Mouse (Mus musculus) kidney, adult 8-10 months (tissue): Measurements from ENCODE around the gene Trim10.

ENCODE experiments used
- DNase-seq, 2 experiments: peaks; one replicate each; pipeline ENCODE4 v3.0.0; 2022

Gene Trim10

GRCm38 (mm10) chr17:36869284-36869954 is at the start of gene Trim10:
Gene Trim10 (plus strand): TSS chr17:36869574.
- no peak for DNase-seq

GRCm38 (mm10) chr17:36824005-36824404 is 45.4 kb upstream of the Trim10 start:
- peak; percentile 36 to 76 for DNase-seq

- no peak for DNase-seq
These were observed 43.8 kb upstream of the Trim10 start for GRCm38 (mm10) chr17:36825525-36825924.

- peak; percentile 87 to 90 for DNase-seq
These were observed 43.4 kb upstream of the Trim10 start for GRCm38 (mm10) chr17:36826002-36826401.

- DNase-seq = no peak
These were observed 40.9 kb upstream of the Trim10 start for GRCm38 (mm10) chr17:36828488-36828887.

- no peak for DNase-seq
These were observed 38.9 kb upstream of the Trim10 start for GRCm38 (mm10) chr17:36830470-36830869.

GRCm38 (mm10) chr17:36832694-36833093 is 36.7 kb upstream of the Trim10 start:
- no peak for DNase-seq

- DNase-seq = peak; percentile 58 to 66
These were observed 33.6 kb upstream of the Trim10 start for GRCm38 (mm10) chr17:36835591-36836426.

- peak; percentile 13 to 14 for DNase-seq
These were observed 33.0 kb upstream of the Trim10 start for GRCm38 (mm10) chr17:36836427-36836812.

GRCm38 (mm10) chr17:36836874-36837647 is 32.3 kb upstream of the Trim10 start, which contains the start of gene Trim26:
Gene Trim26 (plus strand): TSS chr17:36837134.
- peak; percentile 98 to 99 for DNase-seq

GRCm38 (mm10) chr17:36839001-36839400 is 30.4 kb upstream of the Trim10 start:
- DNase-seq = no peak

- no peak for DNase-seq
These were observed 29.4 kb upstream of the Trim10 start for GRCm38 (mm10) chr17:36839931-36840330.

GRCm38 (mm10) chr17:36840961-36841445 is 28.4 kb upstream of the Trim10 start:
- no peak for DNase-seq

GRCm38 (mm10) chr17:36843696-36844095 is 25.7 kb upstream of the Trim10 start:
- DNase-seq = no peak

GRCm38 (mm10) chr17:36844286-36844719 is 25.1 kb upstream of the Trim10 start:
- no peak for DNase-seq

GRCm38 (mm10) chr17:36844725-36845124 is 24.6 kb upstream of the Trim10 start:
- no peak for DNase-seq

- no peak for DNase-seq
These were observed 20.5 kb upstream of the Trim10 start for GRCm38 (mm10) chr17:36848911-36849310.

GRCm38 (mm10) chr17:36849992-36850391 is 19.4 kb upstream of the Trim10 start:
- DNase-seq = no peak

GRCm38 (mm10) chr17:36851200-36851599 is 18.2 kb upstream of the Trim10 start:
- DNase-seq = no peak

- no peak for DNase-seq
These were observed 17.7 kb upstream of the Trim10 start for GRCm38 (mm10) chr17:36851627-36852026.

- DNase-seq = no peak
These were observed 13.9 kb upstream of the Trim10 start for GRCm38 (mm10) chr17:36855484-36855883.

- no peak for DNase-seq
These were observed 13.1 kb upstream of the Trim10 start for GRCm38 (mm10) chr17:36856236-36856635.

- DNase-seq = no peak
These were observed 11.2 kb upstream of the Trim10 start for GRCm38 (mm10) chr17:36858181-36858580.
